Mouse (Mus musculus) kidney, adult 18-20 months (tissue): Measurements from ENCODE around the gene Mgst2.
A peak's percentile ranks its signal among the peaks of the same experiment; 100 is the strongest.

ENCODE experiments used
- DNase-seq: peaks from one replicate; pipeline ENCODE4 v3.0.0; 2021

Gene Mgst2

DNA sequence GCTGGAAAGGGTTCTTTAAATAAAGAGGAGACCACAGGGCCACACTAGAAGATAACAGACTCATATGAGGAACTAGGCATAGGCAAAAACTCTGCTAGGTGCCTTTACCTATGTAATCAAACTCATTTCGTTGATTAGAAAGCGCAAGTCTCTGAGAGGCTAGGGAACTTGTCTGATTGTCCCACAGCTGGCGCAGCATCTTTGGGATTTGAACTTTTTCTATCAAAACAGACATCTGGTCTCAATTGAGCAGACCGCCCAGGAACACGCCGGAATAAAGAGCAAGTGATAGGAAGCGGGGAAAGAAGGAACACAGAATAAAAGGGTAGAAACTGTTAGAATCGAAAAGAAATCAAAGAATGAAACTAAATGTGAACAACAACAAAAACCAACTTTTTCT, 43.3 kb downstream of the Mgst2 start:
- no peak for DNase-seq

DNA sequence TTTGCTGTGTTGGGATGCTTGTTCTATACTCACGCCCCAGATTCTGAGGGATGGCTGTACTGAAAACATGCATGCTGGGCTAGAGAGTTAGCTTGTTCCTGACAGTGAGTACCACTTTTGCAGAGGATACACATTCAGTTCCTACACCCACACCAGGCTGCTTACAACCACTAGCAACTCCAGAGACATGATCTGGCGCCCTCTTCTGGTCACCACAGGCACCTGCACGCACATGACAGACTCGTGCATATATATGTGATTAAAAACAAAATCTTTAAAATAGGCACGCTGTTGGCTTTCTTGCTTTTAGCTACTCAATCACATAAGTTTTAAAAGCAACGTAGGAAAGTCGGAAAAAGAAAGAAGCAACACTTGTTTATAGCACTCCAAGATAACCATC, 45.1 kb downstream of the Mgst2 start:
- no peak for DNase-seq

DNA sequence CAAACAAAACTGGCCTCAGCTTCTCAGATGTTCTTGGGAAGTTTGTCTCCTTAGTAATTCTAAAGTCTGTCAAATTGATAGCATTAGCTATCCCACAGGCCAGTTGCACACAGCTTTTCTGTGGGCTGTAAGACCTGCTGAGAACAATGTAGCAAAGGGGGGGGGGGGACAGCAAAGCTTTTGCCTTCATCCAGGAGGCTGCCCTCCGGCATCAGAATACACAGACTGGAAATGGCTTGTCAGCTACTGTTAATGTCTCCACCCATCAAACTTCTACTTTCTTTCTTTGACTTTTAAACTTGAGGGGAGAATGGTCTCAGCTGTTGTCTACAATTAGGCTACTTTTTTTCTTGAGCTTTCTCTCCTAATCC, 48.2 kb downstream of the Mgst2 start:
- DNase-seq: no peak

DNA sequence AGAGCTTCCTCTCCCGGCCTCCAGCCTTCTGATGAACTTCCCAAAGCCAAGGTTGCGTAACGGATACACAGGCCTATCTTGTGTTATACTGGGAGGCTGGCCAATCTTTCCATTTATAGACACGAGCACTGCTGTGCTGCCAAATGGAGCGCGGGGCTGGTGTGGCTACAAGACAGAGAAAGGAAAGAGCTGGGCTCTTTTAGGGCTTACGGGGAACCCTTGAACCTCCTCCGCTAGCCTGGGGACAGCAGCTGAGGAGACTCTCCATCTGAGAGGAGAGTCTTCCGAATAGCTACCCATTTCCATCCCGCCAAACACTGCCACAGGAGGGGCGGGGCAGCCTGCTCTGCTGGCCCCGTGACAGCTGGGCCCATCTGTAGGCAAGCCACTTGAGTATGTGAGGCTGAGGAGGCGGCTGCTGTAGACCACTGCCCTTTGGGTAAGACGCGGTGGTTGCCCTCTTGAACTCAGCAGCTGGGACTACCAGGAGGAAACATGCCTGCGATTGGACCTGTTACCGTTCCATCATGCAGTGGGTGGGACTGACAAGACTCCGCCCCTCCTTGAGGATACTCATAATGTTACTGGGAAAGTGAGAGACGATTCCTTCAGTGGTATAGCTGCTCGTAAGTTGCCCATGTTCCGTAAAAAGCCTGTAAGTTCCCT, 48.7 kb downstream of the Mgst2 start:
- DNase-seq: peak; percentile 85

DNA sequence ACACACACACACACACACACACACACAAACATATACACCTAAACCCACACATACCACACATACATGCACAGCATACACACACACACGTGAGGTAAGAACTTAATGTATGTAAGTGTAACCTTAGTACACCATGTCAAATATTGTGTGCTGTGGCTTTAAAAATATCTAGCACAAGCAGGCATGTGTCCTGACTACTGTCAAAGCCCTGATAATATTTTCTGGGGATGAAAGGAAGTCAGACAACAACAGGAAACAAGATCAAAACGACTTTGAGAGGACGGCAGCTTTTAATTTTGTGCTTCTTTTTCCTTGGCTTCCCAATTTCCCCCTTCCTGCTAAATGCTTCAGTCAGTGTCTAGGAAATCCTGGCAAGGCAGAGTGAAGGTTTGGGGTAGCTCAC, 52.2 kb downstream of the Mgst2 start:
- DNase-seq: no peak

DNA sequence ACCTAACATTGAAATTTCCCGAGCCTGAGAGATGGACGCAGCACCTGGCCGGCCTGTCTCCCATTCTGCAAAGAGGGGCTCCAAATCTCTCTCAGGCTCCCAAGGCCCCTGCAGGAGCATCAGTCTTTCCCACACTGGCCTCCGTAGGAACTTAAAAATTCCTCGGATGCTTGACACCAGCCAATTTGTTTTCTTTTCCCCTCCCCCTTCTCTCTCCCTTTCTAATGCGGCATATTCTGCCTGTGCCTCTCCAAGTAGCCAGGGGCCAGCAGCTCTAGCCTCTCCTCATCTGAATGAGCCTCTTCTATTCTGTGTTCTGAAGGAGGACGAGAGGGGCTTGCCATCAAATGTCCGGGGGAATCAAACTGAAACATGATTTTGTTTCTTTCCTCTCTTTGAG, 53.1 kb downstream of the Mgst2 start:
- DNase-seq: no peak

DNA sequence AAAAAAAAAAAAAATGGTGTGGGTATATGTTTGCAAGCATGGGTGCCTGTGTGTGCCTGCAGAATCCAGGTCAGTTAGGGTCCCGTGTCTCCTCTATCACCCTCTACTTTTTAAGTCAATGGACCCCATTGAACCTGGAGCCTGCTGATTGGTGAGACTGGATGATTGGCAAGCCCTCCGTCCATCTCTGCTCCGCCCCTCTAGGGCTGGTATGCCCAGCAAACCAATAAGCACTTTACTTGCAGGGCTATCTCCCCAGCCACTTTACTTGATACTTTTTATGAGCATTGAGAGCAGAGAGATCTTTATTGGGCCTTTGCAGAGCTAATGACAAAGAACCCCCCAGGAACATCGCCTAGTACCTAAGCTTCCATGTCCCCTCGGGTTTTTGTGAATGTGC, 54.3 kb downstream of the Mgst2 start:
- no peak for DNase-seq

DNA sequence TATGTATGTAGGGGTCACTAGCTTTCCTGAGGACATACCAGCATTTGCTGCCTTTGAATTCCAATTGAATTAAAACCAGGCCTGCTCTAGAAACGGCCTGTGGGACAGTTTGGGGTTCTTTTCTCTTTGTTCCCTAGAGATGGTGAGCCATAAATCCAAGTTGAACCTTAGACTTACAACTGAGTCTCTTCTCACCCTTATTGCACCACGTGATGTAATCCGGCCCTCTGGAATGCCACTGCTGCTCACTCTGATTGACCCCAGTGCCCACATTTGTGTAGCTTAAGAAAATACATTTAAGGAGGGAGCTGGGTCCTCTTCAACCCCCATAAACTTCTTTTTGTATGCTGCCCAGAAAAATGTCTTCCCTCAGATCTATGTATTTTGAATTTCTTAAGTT, 57.3 kb downstream of the Mgst2 start:
- no peak for DNase-seq

DNA sequence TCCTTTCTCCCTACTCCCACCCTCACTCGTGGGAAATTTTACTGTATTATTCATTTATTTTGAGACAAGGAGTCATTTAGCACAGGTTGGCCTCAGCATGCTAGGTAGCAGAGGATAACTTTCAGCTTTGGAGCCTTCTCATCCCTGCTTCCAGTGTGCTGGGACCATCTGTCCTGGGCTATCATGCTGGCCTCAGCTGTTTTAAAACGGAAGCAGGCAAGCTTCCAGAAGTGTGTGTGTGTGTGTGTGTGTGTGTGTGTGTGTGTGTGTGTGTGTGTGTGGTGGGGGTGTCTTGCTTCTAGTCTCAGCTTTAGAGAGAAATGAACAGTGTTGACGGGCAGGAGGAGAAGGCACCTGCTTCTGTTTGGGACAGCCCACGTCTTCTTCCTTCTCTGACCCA, 57.7 kb downstream of the Mgst2 start:
- no peak for DNase-seq

DNA sequence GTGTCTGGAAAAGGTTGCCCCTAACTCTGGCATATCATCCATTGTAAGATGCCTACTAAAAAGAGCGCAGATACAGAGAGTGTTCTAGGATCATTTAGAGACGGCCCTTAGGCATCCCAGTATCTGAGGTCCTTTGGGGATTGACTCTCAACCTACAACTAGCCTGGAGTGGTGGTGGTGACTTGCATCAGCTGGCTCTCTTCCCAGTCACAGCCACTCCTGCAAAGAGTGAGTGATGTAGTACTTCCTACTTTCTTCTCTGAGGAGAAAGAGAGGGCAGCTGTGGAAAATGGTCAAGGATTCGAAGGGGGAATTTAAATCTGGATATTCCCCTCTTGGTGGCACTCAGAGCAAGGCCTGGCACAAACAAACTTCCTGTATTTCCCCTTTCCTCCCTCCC, 59.2 kb downstream of the Mgst2 start:
- DNase-seq: no peak

DNA sequence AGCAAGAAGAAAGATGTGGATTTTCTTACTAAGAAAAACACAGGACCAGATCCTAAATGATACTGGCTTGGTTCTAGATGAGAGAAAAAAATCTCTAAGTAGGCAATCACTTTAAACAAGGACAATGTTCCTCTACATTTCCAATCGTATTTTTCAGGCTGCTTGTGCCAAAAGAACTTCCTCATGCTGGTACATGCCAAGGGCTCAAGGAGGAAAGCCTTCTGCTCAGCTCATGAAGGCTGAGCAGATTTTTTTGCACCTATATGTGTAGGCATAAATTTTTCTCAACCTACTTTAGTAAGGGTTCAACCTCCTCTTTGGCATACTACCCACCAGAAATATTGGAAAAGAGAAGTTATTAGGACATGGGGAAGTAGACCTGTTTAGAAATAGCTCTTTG, 59.8 kb downstream of the Mgst2 start:
- DNase-seq: no peak

DNA sequence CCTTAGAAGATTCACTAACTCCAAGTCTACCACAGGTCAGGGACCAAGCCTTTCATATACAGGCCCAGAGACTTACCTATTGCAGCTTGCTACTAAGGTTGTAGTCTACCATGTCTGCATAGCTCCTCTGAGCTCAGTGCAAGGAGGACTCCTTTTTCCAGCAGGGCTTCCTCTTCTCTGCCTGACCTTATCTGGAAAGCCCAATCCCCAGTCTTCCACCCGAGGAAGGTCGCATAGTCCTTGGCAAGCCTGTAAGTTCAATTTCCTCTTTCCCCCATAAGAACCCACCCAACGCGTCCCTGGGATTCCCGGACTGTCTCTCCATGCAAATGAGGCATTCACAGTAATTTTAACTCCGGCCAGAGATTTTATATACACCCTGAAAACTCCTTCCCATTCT, 66.1 kb downstream of the Mgst2 start:
- no peak for DNase-seq

DNA sequence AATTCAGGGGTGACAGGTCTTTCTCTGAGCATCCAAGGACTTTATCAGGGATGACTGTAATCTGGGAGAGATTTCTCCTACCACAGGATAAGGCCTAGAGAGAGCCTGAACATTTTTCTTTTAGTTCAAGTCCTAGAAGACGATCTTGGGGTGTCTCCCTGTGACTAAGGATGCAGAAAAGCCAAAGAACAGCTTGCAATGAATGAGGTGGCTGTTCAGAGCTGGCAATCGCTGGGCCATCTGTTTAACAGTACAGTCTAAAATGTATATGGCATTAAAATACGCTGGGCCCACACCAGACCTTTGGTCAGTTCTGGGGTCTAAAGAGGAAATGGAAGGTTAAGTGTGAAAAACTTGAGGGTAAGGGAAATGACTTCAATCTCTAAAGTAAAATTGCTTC, 67.3 kb downstream of the Mgst2 start:
- DNase-seq: no peak

DNA sequence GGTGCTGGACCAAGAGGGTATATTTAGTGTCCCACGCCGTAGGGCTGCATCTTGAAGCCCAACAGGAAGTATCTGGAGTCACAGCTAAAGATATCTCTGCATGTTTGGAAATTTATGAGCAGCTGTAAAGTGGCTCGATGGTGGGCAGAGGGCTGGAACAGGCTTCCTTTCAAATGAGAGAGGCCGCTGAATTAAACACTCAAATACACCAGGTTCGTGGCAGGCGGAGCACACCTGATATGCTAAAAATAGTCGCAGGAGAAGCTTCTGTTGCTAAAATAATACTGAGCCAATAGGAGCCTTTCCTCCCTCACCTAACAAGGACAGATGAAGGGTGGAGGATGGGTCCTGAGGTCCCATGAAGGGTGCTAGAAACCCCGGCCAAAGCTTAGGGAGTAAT, 67.8 kb downstream of the Mgst2 start:
- DNase-seq: no peak

DNA sequence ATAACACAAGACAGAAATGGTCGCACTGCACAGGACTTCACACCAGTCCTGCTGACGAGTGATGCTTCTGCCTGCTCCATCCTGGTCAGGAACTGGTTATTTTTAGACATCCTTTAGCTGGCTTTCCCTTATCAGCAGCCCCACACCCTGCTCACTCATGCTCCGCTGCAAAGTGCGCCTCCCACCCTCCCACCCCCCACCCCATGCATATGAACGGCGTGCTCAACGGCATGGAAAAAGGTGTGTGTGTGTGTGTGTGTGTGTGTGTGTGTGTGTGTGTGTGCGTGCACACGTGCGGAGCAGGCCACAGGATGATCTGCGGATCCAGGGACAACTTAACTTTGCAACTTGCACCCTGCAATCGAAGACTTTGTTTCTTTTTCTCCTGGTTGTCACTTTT, 68.3 kb downstream of the Mgst2 start:
- DNase-seq: no peak

DNA sequence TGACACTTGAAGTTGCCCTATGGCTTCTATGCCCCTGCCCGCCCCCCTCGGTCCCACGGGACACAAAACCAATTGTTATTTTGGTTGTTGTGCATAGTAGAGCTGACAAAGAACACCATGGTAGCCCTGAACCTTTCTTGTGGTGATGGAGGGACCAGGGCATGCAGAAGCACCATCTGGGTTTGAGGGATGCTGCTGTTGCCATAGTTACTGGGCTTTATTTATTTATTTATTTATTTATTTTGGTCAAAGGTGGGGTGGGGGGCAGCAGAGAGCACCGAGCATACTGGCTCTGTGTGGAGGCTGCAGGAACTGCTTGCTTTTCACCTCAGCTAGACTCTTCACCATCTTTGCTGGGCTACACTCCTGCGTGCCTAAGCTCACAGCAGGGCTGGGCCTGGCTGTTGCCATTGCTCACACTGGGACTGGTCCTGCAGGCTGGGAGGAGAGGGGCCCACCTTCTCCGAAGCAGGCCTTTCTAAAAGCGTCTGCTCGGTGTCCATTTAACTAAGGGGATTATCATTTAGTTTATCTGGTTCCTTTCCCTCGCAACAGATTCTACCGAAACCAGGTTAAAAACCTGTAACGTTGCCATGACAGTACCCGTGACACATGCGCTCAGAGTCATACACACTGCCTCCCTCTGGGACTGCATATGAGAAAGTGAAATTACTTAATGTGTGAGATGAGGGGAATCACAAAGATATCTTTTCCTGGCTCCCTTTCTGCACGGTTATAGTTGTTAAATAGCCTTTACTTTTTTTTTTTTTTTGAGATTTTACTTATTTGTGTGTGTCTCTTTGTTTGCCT, 69.2 kb downstream of the Mgst2 start:
- DNase-seq: no peak

DNA sequence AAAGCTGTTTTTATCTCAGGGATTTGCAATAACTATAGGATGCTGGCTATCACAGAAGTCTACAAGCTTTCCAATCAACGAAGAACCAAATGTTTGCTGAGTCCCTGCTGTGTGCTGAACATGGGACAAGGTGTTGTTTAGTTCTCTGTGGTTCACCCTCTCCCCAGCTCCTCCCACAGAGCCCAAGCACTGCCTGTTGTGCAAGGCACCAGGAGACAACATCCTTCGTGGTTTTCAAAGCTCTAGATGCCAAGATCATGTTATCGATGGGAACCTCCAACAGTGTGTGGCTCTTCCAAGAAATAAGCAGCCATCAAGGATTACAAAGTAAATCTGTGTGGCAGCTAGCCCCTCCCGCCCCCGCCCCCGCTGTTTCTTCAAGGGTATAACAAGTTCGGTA, 70.5 kb downstream of the Mgst2 start:
- DNase-seq: no peak

DNA sequence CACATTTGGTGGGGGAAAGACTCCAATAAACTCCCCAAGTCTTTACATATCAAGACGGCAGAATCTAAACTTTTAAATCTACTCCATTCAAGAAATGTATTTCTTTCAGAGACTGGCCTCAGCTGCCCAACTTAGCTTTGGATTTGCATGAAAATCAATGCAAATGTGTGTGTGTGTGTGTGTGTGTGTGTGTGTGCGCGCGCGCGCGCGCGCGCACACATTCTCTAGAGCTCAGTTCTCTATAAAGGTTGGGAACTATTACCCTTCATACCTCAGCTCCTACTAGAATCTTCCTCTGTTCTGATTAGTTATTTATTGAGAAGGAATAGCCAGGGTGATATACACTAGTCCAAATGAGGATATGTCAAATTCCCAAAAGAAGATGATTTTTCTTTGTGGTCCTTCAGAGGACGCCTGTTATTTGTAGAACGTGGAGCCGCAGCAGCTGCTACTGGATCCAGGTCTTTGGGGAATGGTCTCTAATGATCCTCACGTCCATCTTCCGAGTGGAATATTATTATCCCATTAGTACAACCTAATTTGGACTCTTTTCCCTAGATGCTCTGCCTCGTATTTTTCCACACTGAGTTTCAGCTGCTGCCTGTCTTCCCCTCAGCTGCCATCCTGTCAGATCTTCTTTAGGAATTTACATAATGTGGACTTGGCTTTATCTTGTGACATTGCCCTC, 71.9 kb downstream of the Mgst2 start:
- DNase-seq: no peak
